Mouse (Mus musculus): Measurements from ENCODE around the gene Usp22. TPM values are rescaled to one million over a fixed set of nuclear protein-coding genes. Genes with fewer than 3 reads are reported as not detected.
"Not testable (repeated sequence)": the region's sequence is repeated elsewhere in the genome, so short reads cannot be mapped to it uniquely, and the experiment has no call there.

The Usp22 gene
- total RNA-seq, 1 experiment from 2014 or later: 103 TPM

- no peak for DNase-seq
Observed at GRCm38 (mm10) chr11:61190776-61191175, 15.9 kb upstream of the Usp22 start.

GRCm38 (mm10) chr11:61183820-61184219, 9.0 kb upstream of the Usp22 start:
- DNase-seq: no peak

- DNase-seq: no peak
Observed at GRCm38 (mm10) chr11:61181624-61182023, 6.8 kb upstream of the Usp22 start.

GRCm38 (mm10) chr11:61180361-61180760, 5.5 kb upstream of the Usp22 start:
- no peak for DNase-seq

GRCm38 (mm10) chr11:61176321-61176720, 1.5 kb upstream of the Usp22 start:
- no peak for DNase-seq

- DNase-seq: no peak
Observed at GRCm38 (mm10) chr11:61175778-61176177, 923 bp upstream of the Usp22 start.

- peak; percentile 60 for DNase-seq
Observed at GRCm38 (mm10) chr11:61174291-61174820, 499 bp downstream of the Usp22 start.

- not testable (repeated sequence) for DNase-seq
Observed at GRCm38 (mm10) chr11:61173477-61173876, 1.4 kb downstream of the Usp22 start.

GRCm38 (mm10) chr11:61170184-61170583, 4.7 kb downstream of the Usp22 start:
- DNase-seq: no peak

GRCm38 (mm10) chr11:61164881-61165280, 10.0 kb downstream of the Usp22 start:
- DNase-seq: no peak

GRCm38 (mm10) chr11:61164366-61164765, 10.5 kb downstream of the Usp22 start:
- DNase-seq: no peak

- DNase-seq: no peak
Observed at GRCm38 (mm10) chr11:61163341-61163740, 11.5 kb downstream of the Usp22 start.

GRCm38 (mm10) chr11:61162776-61163175, 12.1 kb downstream of the Usp22 start:
- DNase-seq: no peak

GRCm38 (mm10) chr11:61161121-61161520, 13.7 kb downstream of the Usp22 start:
- DNase-seq: no peak

GRCm38 (mm10) chr11:61159796-61160732, 14.8 kb downstream of the Usp22 start:
- no peak for DNase-seq

GRCm38 (mm10) chr11:61158141-61158540, 16.7 kb downstream of the Usp22 start:
- no peak for DNase-seq

- DNase-seq: peak; percentile 41
Observed at GRCm38 (mm10) chr11:61155727-61156126, 19.1 kb downstream of the Usp22 start.

- DNase-seq: no peak
Observed at GRCm38 (mm10) chr11:61150233-61151001, 24.4 kb downstream of the Usp22 start.

- DNase-seq: peak; percentile 54
Observed at GRCm38 (mm10) chr11:61147300-61147683, 27.6 kb downstream of the Usp22 start.

- DNase-seq: peak; percentile 62
Observed at GRCm38 (mm10) chr11:61146645-61147299, 28.1 kb downstream of the Usp22 start.

GRCm38 (mm10) chr11:61145551-61145950, 29.3 kb downstream of the Usp22 start:
- DNase-seq: no peak

Data from adrenal gland, postnatal 25 days (tissue).